In the genomic region with DNA sequence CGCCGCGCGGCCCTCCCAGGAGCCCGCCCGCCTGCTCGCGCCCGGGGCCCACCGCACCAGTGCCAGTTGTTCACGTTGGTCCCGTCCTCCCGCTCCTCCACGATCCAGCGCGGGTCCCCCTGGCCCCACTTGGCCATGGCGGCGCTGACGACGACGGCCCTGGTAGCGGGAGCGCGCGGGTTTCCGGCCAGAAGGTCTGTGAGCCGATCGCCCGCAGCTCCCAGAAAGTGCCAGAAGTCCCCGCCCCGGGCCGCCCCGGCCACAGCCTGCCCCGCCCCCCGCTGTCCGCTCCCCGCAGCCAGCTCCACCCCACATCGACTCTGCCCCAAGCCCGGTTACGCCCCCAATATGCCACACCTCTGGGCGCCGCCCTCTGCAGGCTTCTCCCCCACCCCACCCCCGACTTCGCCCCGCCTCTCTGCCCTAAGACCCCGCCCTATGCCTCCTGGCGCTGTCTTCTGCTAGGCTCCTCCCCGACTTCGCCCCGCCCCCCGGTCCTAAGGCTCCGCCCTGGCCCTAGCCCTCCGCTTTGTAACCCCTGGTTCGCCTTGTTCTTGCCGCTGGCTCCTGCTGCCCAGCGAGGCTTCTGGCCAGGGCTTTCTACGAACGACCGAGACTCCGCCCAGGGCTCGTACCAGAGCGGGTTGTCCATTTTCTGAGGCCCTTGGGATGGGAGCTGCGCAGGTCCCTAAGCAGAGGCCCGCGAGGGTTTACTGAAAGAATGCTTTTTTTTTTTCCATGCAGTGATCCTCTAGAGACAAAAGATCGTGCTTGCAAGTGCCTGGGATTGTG, we compare ENCODE assay signal across 8 mouse cellular contexts. TPM values are rescaled to one million over a fixed set of nuclear protein-coding genes. Genes with fewer than 3 reads are reported as not detected.
DNase-seq lines count a peak whose midpoint lies in the region; ATAC-seq lines count a peak whose summit lies in the region.

TSS of gene Ahsa2 (minus strand) at position 313 of the 792 bp plus-strand sequence.

- peak; percentile 97 for DNase-seq in ZHBTc4 (ENCODE audit: low read depth, low spot score)
- peak; percentile 91 to 95 for DNase-seq in gastrocnemius, adult 8-10 months (ENCODE audit: low spot score in 2 of 2)
- peak; percentile 97 for DNase-seq in induced T-regulatory cell, adult 2 months (ENCODE audit: low read depth)
- DNase-seq in left cerebral cortex, adult 9 months (ENCODE audit: low spot score in 2 of 2) = peak; percentile 85 to 94
- DNase-seq in right cerebral cortex, postnatal 14 days = peak; percentile 94
- peak; percentile 96 to 98 for DNase-seq in urinary bladder, postnatal 36 days (ENCODE audit: low spot score in 2 of 2)

- ATAC-seq in common myeloid progenitor, adult 5-6 weeks (replicated peaks; ENCODE audit: low read depth, poor library complexity, severe bottlenecking) = peak; percentile 86
- ATAC-seq in megakaryocyte progenitor cell, adult 5-6 weeks (replicated peaks; ENCODE audit: poor library complexity) = peak; percentile 89

RNA-seq across cellular contexts. Expression of gene Ahsa2, which starts in this region (rescaled TPM):
- total RNA-seq in common myeloid progenitor, adult 5-6 weeks (2017) = 43.8 and 63.2 TPM in 2 replicates
- 10 to 100 TPM; 36.0 to 44.5 (median 38.2) TPM for total RNA-seq in gastrocnemius, adult 8-10 months (2022)
- total RNA-seq in megakaryocyte progenitor cell, adult 5-6 weeks (2015) = 42.7 and 47.5 TPM in 2 replicates
- total RNA-seq in megakaryocyte progenitor cell, adult 5-6 weeks (2017) = 49.6 and 71.1 TPM in 2 replicates

Comparison
In these comparisons a context has a peak if more than half of its experiments do, and no peak if none do; other contexts are left out.
1. Peak in every context shown above with its lines: DNase-seq and ATAC-seq.